Mouse (Mus musculus) stomach, postnatal 0 days (tissue): ENCODE data around the gene Ankar. TPM values are rescaled to one million over a fixed set of nuclear protein-coding genes. Genes with fewer than 3 reads are reported as not detected.
A peak's percentile ranks its signal among the peaks of the same experiment; 100 is the strongest.

ENCODE experiments used
- ATAC-seq: fragments of 200-750 bp; cut with Nextera tagmentation; 2 replicates; pipeline ENCODE4 v1.8.0; 2017; ENCODE audit not compliant: low FRiP score, low TSS enrichment
- DNase-seq: peaks from one replicate; pipeline ENCODE4 v3.0.0-alpha.2; 2016; ENCODE audit warnings: low spot score
- H3K27ac ChIP-seq: fragments of 300-500 bp; sonication (generic); replicated peaks from 2 replicates; pipeline ENCODE4 v1.5.1; 2014; ENCODE audit warnings: mild to moderate bottlenecking, control low read depth
- H3K27me3 ChIP-seq: fragments of 300-500 bp; sonication (generic); 2 replicates; pipeline ENCODE4 v1.6.1; 2014; ENCODE audit warnings: low read length; ENCODE audit not compliant: control insufficient read depth, insufficient read depth
- H3K36me3 ChIP-seq: fragments of 300-500 bp; sonication (generic); 2 replicates; pipeline ENCODE4 v1.6.1; 2014; ENCODE audit warnings: low read length, mixed read lengths; ENCODE audit not compliant: control insufficient read depth, insufficient read depth
- H3K4me1 ChIP-seq: fragments of 300-500 bp; sonication (generic); replicated peaks from 2 replicates; pipeline ENCODE4 v1.6.1; 2014; ENCODE audit warnings: antibody characterized with exemption; ENCODE audit not compliant: control insufficient read depth, insufficient read depth
- H3K4me2 ChIP-seq: fragments of 300-500 bp; sonication (generic); replicated peaks from 2 replicates; pipeline ENCODE4 v1.6.1; 2014; ENCODE audit warnings: low read depth, mild to moderate bottlenecking, control low read depth, moderate library complexity
- H3K4me3 ChIP-seq: fragments of 300-500 bp; sonication (generic); 2 replicates; pipeline ENCODE4 v1.5.1; 2014; ENCODE audit warnings: low read depth, low read length, control low read depth
- H3K9ac ChIP-seq: fragments of 300-500 bp; sonication (generic); 2 replicates; pipeline ENCODE4 v1.6.1; 2014; ENCODE audit warnings: mild to moderate bottlenecking, low read length, control low read depth, mixed read lengths
- H3K9me3 ChIP-seq: fragments of 300-500 bp; sonication (generic); 2 replicates; pipeline ENCODE4 v1.6.1; 2016; ENCODE audit warnings: low read length; ENCODE audit not compliant: control insufficient read depth
- CTCF ChIP-seq: IDR thresholded peaks from 2 replicates; pipeline ENCODE4 v1.5.1; 2016; ENCODE audit warnings: antibody characterized with exemption, low read depth, mild to moderate bottlenecking, moderate library complexity
- EP300 ChIP-seq: optimal IDR thresholded peaks from 2 replicates; pipeline ENCODE3; 2016; ENCODE audit warnings: antibody characterized with exemption
- WGBS: fragments of 180-500 bp; shearing (Covaris S2); extraction: QIAGEN DNeasy Blood & Tissue Kit; methylation state at CpG from one replicate; pipeline ENCODE4 v1.1.7; 2014; 5-methylcytosine and 5-hydroxymethylcytosine counted together
- polyA plus RNA-seq: library from polyadenylated mRNA; unstranded; fragments of >200 nt; fragmentation: Nextera tagmentation; extraction: Ambion mirVana; gene quantifications from 2 replicates; pipeline ENCODE4 v1.2.1, GENCODE M21; 2015

Gene Ankar
- polyA plus RNA-seq, 1 experiment from 2014 or later = not detected

DNA sequence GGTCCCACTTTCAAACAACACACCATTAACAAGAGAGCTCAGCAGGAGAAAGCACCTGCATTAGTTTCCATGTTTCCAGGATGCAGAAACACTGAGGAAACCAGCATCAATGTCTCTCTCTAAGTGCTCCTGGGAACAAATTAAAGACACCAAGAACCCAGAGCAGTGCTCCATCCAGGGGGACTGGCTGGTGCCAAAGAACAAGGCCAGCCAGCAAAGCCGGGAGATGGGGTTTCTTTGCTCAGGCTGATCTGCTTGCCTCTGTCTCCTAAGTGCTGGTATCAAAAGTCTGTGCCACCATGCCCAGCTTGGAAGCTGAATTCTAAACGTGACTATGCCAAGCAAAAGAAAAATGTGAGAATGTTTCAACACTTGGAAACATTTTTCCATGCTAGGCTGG lies 16.0 kb upstream of the Ankar start:
- Histone ChIP-seq H3K27ac (no peak overlapping the region), H3K27me3 (no peaks in the 10 kb centered on the region), H3K9me3 (no peaks in the 10 kb centered on the region), H3K36me3 (peaks cover 10% of the 10 kb centered on the region; the same call in 1 of the 2 replicates), H3K4me3 (no peak overlapping the region), H3K9ac (no peak overlapping the region), H3K4me1 (0 out of 2 replicates have a peak, but pooled peaks cover 3% of the 10 kb centered on the region), H3K4me2 (no peak overlapping the region)
- ATAC-seq (no peak), DNase-seq (no peak)
- TF ChIP-seq EP300 = no peak
- no peak for TF ChIP-seq CTCF
- WGBS = 44% methylated on average over 2 of the region's 2 CpGs

DNA sequence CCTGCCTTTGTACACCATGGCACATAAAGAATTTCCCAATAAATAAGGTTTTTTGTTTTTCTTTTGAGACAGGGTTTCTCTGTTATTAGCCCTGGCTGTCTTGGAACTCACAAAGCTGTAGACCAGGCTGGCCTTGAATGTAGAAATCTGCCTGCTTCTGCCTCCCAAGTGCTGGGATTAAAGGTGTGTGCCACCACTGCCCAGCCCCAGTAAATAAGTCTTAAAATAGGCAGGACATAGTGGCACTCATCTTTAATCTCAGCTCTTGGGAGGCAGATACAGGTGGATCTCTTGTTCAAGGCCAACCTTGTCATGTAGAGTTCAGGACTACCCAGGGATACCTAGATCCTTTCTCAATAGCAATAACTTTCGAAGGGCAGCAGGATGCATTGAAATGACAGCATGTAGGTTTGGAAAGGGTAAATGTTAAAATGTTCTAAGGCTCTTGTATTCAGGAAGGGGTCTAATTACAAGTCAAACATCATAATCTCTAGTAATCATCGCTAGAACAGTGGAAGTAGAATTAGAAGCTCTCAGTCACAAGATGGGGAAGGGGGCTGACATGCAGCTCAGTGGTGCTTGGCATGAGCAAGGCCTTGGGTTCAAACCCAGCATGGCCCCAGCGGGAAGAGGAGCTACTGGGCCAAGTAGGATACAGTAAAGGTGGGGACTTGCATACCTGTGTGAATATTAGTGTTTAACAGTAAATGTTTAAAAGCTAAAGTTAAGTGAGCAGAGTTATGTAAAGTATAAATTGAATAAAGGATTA lies 15.4 kb upstream of the Ankar start:
- peaks cover 10% of the 10 kb centered on the region; the same call in 1 of the 2 replicates for H3K36me3 ChIP-seq
- H3K27ac ChIP-seq = no peak overlapping the region
- H3K4me2 ChIP-seq = no peak overlapping the region
- H3K9me3 ChIP-seq = no peaks in the 10 kb centered on the region
- no peak overlapping the region for H3K9ac ChIP-seq
- TF ChIP-seq EP300 = no peak
- no peak for TF ChIP-seq CTCF
- 0 out of 2 replicates have a peak, but pooled peaks cover 3% of the 10 kb centered on the region for H3K4me1 ChIP-seq
- 68% methylated on average over 3 of the region's 3 CpGs for WGBS
- DNase-seq = no peak
- no peak overlapping the region for H3K4me3 ChIP-seq
- no peaks in the 10 kb centered on the region for H3K27me3 ChIP-seq
- no peak for ATAC-seq

DNA sequence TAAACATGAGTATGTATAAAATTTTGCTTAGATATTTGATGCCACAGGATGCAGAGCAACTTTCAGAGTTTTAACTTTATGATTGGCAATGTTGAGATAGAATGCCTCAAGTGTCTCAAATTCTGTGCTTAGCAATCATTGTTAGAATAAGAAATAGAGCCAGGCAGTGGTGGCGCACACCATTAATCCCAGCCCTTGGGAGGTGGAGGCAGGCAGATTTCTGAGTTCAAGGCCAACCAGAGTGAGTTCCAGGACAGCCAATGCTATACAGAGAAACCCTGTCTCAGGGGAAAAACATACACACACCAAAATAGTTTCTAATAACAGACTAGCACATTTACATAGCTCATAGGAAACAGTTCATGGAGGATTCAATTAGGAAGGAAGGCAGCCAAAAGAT lies 14.7 kb upstream of the Ankar start:
- peaks cover 10% of the 10 kb centered on the region; the same call in 1 of the 2 replicates for H3K36me3 ChIP-seq
- ATAC-seq = no peak
- no peak overlapping the region for H3K27ac ChIP-seq
- H3K4me2 ChIP-seq = no peak overlapping the region
- H3K27me3 ChIP-seq = no peaks in the 10 kb centered on the region
- 0 out of 2 replicates have a peak, but pooled peaks cover 3% of the 10 kb centered on the region for H3K4me1 ChIP-seq
- WGBS = 76% methylated on average over 1 of the region's 1 CpGs
- TF ChIP-seq CTCF (no peak), EP300 (no peak)
- no peak overlapping the region for H3K4me3 ChIP-seq
- no peak for DNase-seq
- no peak overlapping the region for H3K9ac ChIP-seq
- no peaks in the 10 kb centered on the region for H3K9me3 ChIP-seq

DNA sequence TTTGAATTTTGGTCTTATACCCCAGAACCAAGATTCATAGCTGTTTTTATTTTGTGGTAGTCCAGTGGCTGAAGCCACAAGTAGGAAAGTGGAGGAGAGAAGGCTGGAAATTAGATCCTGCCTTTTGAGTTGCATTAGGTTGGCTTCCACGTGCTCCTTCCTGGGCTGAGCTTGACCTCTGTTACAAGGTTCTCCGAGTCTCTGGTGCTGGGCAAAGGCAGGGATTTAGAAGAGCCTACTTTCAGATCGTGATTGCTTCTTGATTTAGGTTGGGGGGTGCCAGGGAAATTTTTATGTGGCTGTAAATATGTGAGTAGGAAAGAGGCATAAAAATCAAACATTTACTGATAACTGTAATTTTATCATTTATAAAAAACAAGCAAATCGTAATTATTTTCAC lies 14.2 kb upstream of the Ankar start:
- WGBS = 62% methylated on average over 4 of the region's 4 CpGs
- DNase-seq (no peak), ATAC-seq (no peak)
- no peak for TF ChIP-seq EP300
- no peak for TF ChIP-seq CTCF
- H3K4me3 ChIP-seq = no peak overlapping the region
- H3K27ac ChIP-seq = no peak overlapping the region
- 0 out of 2 replicates have a peak, but pooled peaks cover 3% of the 10 kb centered on the region for H3K4me1 ChIP-seq
- H3K36me3 ChIP-seq = peaks cover 10% of the 10 kb centered on the region; the same call in 1 of the 2 replicates
- H3K9ac ChIP-seq = no peak overlapping the region
- no peaks in the 10 kb centered on the region for H3K27me3 ChIP-seq
- no peaks in the 10 kb centered on the region for H3K9me3 ChIP-seq
- H3K4me2 ChIP-seq = no peak overlapping the region

DNA sequence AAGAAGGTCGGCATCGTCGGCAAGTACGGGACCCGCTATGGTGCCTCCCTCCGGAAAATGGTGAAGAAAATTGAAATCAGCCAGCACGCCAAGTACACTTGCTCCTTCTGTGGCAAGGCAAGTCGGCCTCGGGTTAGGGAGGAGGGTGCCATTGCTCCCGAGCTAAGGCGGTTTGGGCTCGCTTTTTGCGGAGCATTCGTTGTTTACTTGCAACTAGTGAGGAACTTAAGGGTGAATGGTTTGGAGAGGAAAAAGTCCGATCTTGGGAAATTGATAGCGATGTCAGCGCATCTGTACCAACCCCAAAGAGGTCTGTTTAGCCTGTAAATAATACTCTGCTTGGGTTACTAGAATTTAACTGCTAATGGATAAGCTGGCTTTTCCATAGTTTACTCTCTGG lies 11.3 kb upstream of the Ankar start:
- peaks cover 10% of the 10 kb centered on the region; the same call in 1 of the 2 replicates for H3K36me3 ChIP-seq
- no peaks in the 10 kb centered on the region for H3K27me3 ChIP-seq
- H3K9ac ChIP-seq = peak overlapping the region; percentile 90
- peak overlapping the region; percentile 69 for H3K4me2 ChIP-seq
- no peak for DNase-seq
- ATAC-seq = peak; percentile 45
- WGBS = under 1% methylated on average over 17 of the region's 17 CpGs
- 0 out of 2 replicates have a peak, but pooled peaks cover 3% of the 10 kb centered on the region for H3K4me1 ChIP-seq
- peak overlapping the region; percentile 90 for H3K27ac ChIP-seq
- TF ChIP-seq CTCF (no peak), EP300 (no peak)
- H3K9me3 ChIP-seq = no peaks in the 10 kb centered on the region
- peak overlapping the region; percentile 74 for H3K4me3 ChIP-seq
